Mouse (Mus musculus) ES-Bruce4 (cell line): ENCODE results near the gene Ift172.

Source experiments
- CTCF ChIP-seq: IDR thresholded peaks from one replicate; pipeline ENCODE4 v1.8.1; 2011; ENCODE audit warnings: low read depth, low read length
- POLR2A ChIP-seq: IDR thresholded peaks from one replicate; pipeline ENCODE4 v1.8.1; 2011; ENCODE audit warnings: low read length; ENCODE audit not compliant: insufficient read depth

DNA sequence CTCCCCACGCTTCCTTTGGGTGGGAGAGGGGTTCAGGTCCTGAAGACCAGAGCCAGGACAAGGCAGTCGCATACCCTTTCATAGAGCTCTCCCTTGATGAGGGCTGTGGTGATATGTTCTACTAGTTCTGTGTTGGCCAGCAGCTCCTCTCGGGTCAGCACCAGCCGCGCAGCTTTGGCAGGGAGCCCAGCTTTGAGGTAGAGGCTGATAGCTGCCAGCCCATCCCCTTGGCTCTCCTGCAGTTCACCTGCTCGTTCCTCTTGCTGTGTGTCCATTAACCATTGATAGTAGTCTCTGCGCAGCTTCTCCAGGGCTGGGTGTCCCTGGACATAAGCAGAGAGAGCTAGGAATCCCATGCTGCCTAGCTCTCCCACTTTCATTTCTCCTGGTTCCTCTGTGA, 24.8 kb downstream of the Ift172 start:
- no peak for TF ChIP-seq POLR2A
- TF ChIP-seq CTCF, result no peak
